Mouse (Mus musculus) myocyte (in vitro differentiated cells): Measurements from ENCODE around the gene Il4ra. TPM values are rescaled to one million over a fixed set of nuclear protein-coding genes. Genes with fewer than 3 reads are reported as not detected.

Experiments
- H3K27me3 ChIP-seq: one replicate; pipeline ENCODE4 v1.6.1; 2011; ENCODE audit not compliant: control insufficient read depth, insufficient read depth, insufficient read length
- H3K36me3 ChIP-seq: one replicate; pipeline ENCODE4 v1.6.1; 2011; ENCODE audit not compliant: control insufficient read depth, insufficient read depth
- H3K4me2 ChIP-seq: one replicate; pipeline ENCODE4 v1.6.1; 2011; ENCODE audit warnings: low read depth, control low read depth
- H3K4me3 ChIP-seq: one replicate; pipeline ENCODE4 v1.5.1; 2011; ENCODE audit warnings: mild to moderate bottlenecking, control low read depth, moderate library complexity
- H3K79me2 ChIP-seq: one replicate; pipeline ENCODE4 v1.6.1; 2011; ENCODE audit not compliant: control insufficient read depth, insufficient read depth
- H3ac ChIP-seq: one replicate; pipeline ENCODE4 v1.6.1; 2011; ENCODE audit not compliant: control insufficient read depth, insufficient read length
- CEBPB ChIP-seq: IDR thresholded peaks from 2 replicates; pipeline ENCODE4 v1.6.1; 2011; ENCODE audit warnings: mild to moderate bottlenecking, moderate library complexity; ENCODE audit not compliant: poor library complexity, insufficient read depth, severe bottlenecking
- E2F4 ChIP-seq: IDR thresholded peaks from one replicate; pipeline ENCODE4 v1.6.1; 2011; ENCODE audit warnings: mild to moderate bottlenecking, control low read depth, moderate library complexity; ENCODE audit not compliant: insufficient read depth
- MAX ChIP-seq: IDR thresholded peaks from one replicate; pipeline ENCODE4 v1.6.1; 2011; ENCODE audit warnings: low read depth, mild to moderate bottlenecking, control low read depth
- MYOD1 ChIP-seq, 3 experiments: IDR thresholded peaks; one replicate each; pipeline ENCODE4 v1.6.1; 2011; ENCODE audit warnings: control low read depth in 2 of 3, low read depth in 2 of 3, mild to moderate bottlenecking in 2 of 3, moderate library complexity in 1 of 3; ENCODE audit not compliant: insufficient read length in 2 of 3, control insufficient read depth in 1 of 3
- MYOG ChIP-seq, 3 experiments: IDR thresholded peaks; one replicate each; pipeline ENCODE4 v1.6.1; 2011; ENCODE audit warnings: control low read depth in 2 of 3, low read depth in 2 of 3, mild to moderate bottlenecking in 2 of 3; ENCODE audit not compliant: insufficient read length in 2 of 3, control insufficient read depth in 1 of 3, insufficient read depth in 1 of 3
- POLR2A ChIP-seq: IDR thresholded peaks from one replicate; pipeline ENCODE4 v1.6.1; 2011; ENCODE audit warnings: low read depth, mild to moderate bottlenecking, control low read depth, moderate library complexity; ENCODE audit not compliant: insufficient read length
- POLR2AphosphoS2 ChIP-seq: IDR thresholded peaks from one replicate; pipeline ENCODE4 v1.6.1; 2011; ENCODE audit warnings: low read depth, control low read depth; ENCODE audit not compliant: insufficient read length
- REST ChIP-seq: IDR thresholded peaks from one replicate; pipeline ENCODE4 v1.6.1; 2011; ENCODE audit warnings: mild to moderate bottlenecking, control low read depth, moderate library complexity; ENCODE audit not compliant: insufficient read depth, insufficient read length
- SRF ChIP-seq: IDR thresholded peaks from one replicate; pipeline ENCODE4 v1.6.1; 2011; ENCODE audit warnings: low read depth; ENCODE audit not compliant: control insufficient read depth, insufficient read length
- TCF12 ChIP-seq: IDR thresholded peaks from one replicate; pipeline ENCODE4 v1.6.1; 2011; ENCODE audit warnings: mild to moderate bottlenecking, control low read depth; ENCODE audit not compliant: poor library complexity, insufficient read depth, severe bottlenecking
- TCF3 ChIP-seq: IDR thresholded peaks from one replicate; pipeline ENCODE4 v1.6.1; 2011; ENCODE audit warnings: low read depth, control low read depth; ENCODE audit not compliant: insufficient read length
- USF1 ChIP-seq: IDR thresholded peaks from one replicate; pipeline ENCODE4 v1.6.1; 2011; ENCODE audit warnings: low read depth, mild to moderate bottlenecking, control low read depth, moderate library complexity
- polyA plus RNA-seq: library from polyadenylated mRNA; unstranded; fragments of >200 nt; fragmentation: generic; extraction: Trizol; gene quantifications from one replicate; pipeline ENCODE4 v1.2.1, GENCODE M21; 2012; ENCODE audit warnings: missing spikeins

The Il4ra gene
- polyA plus RNA-seq, 1 experiment = 10.7 TPM

GRCm38 (mm10) chr7:125543497-125543896 is 8.4 kb upstream of the Il4ra start:
- TF ChIP-seq TCF3 (no peak), MYOD1 (IDR thresholded peaks at IDR 0.05; ENCODE audit: control insufficient read depth in 1 of 3, insufficient read length in 2 of 3, low read depth in 2 of 3) (no peak), MAX (no peak), E2F4 (no peak), MYOG (IDR thresholded peaks at IDR 0.05; ENCODE audit: control insufficient read depth in 1 of 3, insufficient read depth in 1 of 3, insufficient read length in 2 of 3, low read depth in 2 of 3) (no peak), SRF (no peak)

GRCm38 (mm10) chr7:125545331-125545730 is 6.6 kb upstream of the Il4ra start:
- Histone ChIP-seq H3K4me2 (no peak overlapping the region), H3K79me2 (no peaks in the 10 kb centered on the region), H3K27me3 (no peaks in the 10 kb centered on the region), H3K4me3 (no peak overlapping the region), H3K36me3 (no peaks in the 10 kb centered on the region), H3ac (no peak overlapping the region)
- TF ChIP-seq SRF = no peak
- no peak for TF ChIP-seq TCF12
- no peak for TF ChIP-seq USF1

More at GRCm38 (mm10) chr7:125543497-125543896, 8.4 kb upstream of the Il4ra start:
- H3K79me2 ChIP-seq = no peaks in the 10 kb centered on the region
- no peak overlapping the region for H3K4me2 ChIP-seq
- no peaks in the 10 kb centered on the region for H3K36me3 ChIP-seq
- no peak overlapping the region for H3ac ChIP-seq
- no peak overlapping the region for H3K4me3 ChIP-seq
- no peaks in the 10 kb centered on the region for H3K27me3 ChIP-seq

GRCm38 (mm10) chr7:125546727-125547126 is 5.2 kb upstream of the Il4ra start:
- Histone ChIP-seq H3K79me2 (no peaks in the 10 kb centered on the region), H3K27me3 (no peaks in the 10 kb centered on the region), H3K4me3 (no peak overlapping the region), H3K4me2 (no peak overlapping the region), H3ac (no peak overlapping the region), H3K36me3 (no peaks in the 10 kb centered on the region)
- no peak for TF ChIP-seq MYOG (IDR thresholded peaks at IDR 0.05; ENCODE audit: control insufficient read depth in 1 of 3, insufficient read depth in 1 of 3, insufficient read length in 2 of 3, low read depth in 2 of 3)
- no peak for TF ChIP-seq TCF12

- H3K4me3 ChIP-seq = no peak overlapping the region
- no peak overlapping the region for H3K4me2 ChIP-seq
- H3K36me3 ChIP-seq = no peaks in the 10 kb centered on the region
- no peak for TF ChIP-seq MYOD1 (IDR thresholded peaks at IDR 0.05; ENCODE audit: control insufficient read depth in 1 of 3, insufficient read length in 2 of 3, low read depth in 2 of 3)
- TF ChIP-seq SRF = no peak
- no peak for TF ChIP-seq E2F4
- no peak for TF ChIP-seq MYOG (IDR thresholded peaks at IDR 0.05; ENCODE audit: control insufficient read depth in 1 of 3, insufficient read depth in 1 of 3, insufficient read length in 2 of 3, low read depth in 2 of 3)
- no peak for TF ChIP-seq CEBPB
- TF ChIP-seq MAX = no peak
- no peak for TF ChIP-seq USF1
- TF ChIP-seq TCF3 = no peak
- no peak for TF ChIP-seq REST
- no peak for TF ChIP-seq POLR2A
- no peak for TF ChIP-seq TCF12
- no peak for TF ChIP-seq POLR2AphosphoS2
- H3K79me2 ChIP-seq = peaks cover 6% of the 10 kb centered on the region
- no peak overlapping the region for H3ac ChIP-seq
- H3K27me3 ChIP-seq = no peaks in the 10 kb centered on the region
Observed at GRCm38 (mm10) chr7:125549916-125550315, 2.0 kb upstream of the Il4ra start.

GRCm38 (mm10) chr7:125550881-125551381 is 989 bp upstream of the Il4ra start:
- no peak overlapping the region for H3ac ChIP-seq
- H3K79me2 ChIP-seq = peaks cover 6% of the 10 kb centered on the region
- H3K4me3 ChIP-seq = no peak overlapping the region
- TF ChIP-seq MYOG (IDR thresholded peaks at IDR 0.05; ENCODE audit: control insufficient read depth in 1 of 3, insufficient read depth in 1 of 3, insufficient read length in 2 of 3, low read depth in 2 of 3) (peak in 1 of 3 experiments; percentile 28), MYOD1 (IDR thresholded peaks at IDR 0.05; ENCODE audit: control insufficient read depth in 1 of 3, insufficient read length in 2 of 3, low read depth in 2 of 3) (no peak)
- no peaks in the 10 kb centered on the region for H3K27me3 ChIP-seq
- H3K36me3 ChIP-seq = no peaks in the 10 kb centered on the region
- peak overlapping the region; percentile 79 for H3K4me2 ChIP-seq

GRCm38 (mm10) chr7:125552851-125553555 is 1.1 kb downstream of the Il4ra start:
- H3K36me3 ChIP-seq = no peaks in the 10 kb centered on the region
- peak overlapping the region; percentile 28 for H3ac ChIP-seq
- peak overlapping the region; percentile 79 for H3K4me2 ChIP-seq
- no peaks in the 10 kb centered on the region for H3K27me3 ChIP-seq
- H3K4me3 ChIP-seq = peak overlapping the region; percentile 41
- TF ChIP-seq REST (no peak), E2F4 (no peak), CEBPB (no peak)
- H3K79me2 ChIP-seq = peaks cover 19% of the 10 kb centered on the region
